Mouse (Mus musculus) cerebellum, adult 9-11 months (tissue): Measurements from ENCODE around the gene Ccdc180.

Experiments used
- DNase-seq: peaks from one replicate; pipeline ENCODE4 v3.0.0; 2022

The Ccdc180 gene

GRCm38 (mm10) chr4:45972448-45972854 is 82.3 kb downstream of the Ccdc180 start:
- DNase-seq, result no peak

- no peak for DNase-seq
Measured at GRCm38 (mm10) chr4:45972951-45973350, 82.8 kb downstream of the Ccdc180 start.

GRCm38 (mm10) chr4:45976931-45977667 is 87.0 kb downstream of the Ccdc180 start:
- no peak for DNase-seq

GRCm38 (mm10) chr4:45979916-45980315 is 89.8 kb downstream of the Ccdc180 start:
- DNase-seq, result no peak

GRCm38 (mm10) chr4:45981054-45981453 is 91.0 kb downstream of the Ccdc180 start:
- no peak for DNase-seq

GRCm38 (mm10) chr4:45990427-45991135 is 100.5 kb downstream of the Ccdc180 start:
- no peak for DNase-seq

- DNase-seq, result no peak
Measured at GRCm38 (mm10) chr4:45998536-45998935, 108.4 kb downstream of the Ccdc180 start.
